Mouse (Mus musculus) myocyte (in vitro differentiated cells): ENCODE measurements at regions not wholly inside any gene's neighbourhood (a gene's known extent, or its start where the extent isn't known, plus 50 kb on each side); places are given as distances from the start of the nearest gene placed in this dataset.

Source experiments
- H3K27me3 ChIP-seq: one replicate; pipeline ENCODE4 v1.6.1; 2011; ENCODE audit not compliant: control insufficient read depth, insufficient read depth, insufficient read length
- H3K36me3 ChIP-seq: one replicate; pipeline ENCODE4 v1.6.1; 2011; ENCODE audit not compliant: control insufficient read depth, insufficient read depth
- H3K4me2 ChIP-seq: one replicate; pipeline ENCODE4 v1.6.1; 2011; ENCODE audit warnings: low read depth, control low read depth
- H3K4me3 ChIP-seq: one replicate; pipeline ENCODE4 v1.5.1; 2011; ENCODE audit warnings: mild to moderate bottlenecking, control low read depth, moderate library complexity
- H3K79me2 ChIP-seq: one replicate; pipeline ENCODE4 v1.6.1; 2011; ENCODE audit not compliant: control insufficient read depth, insufficient read depth
- H3ac ChIP-seq: one replicate; pipeline ENCODE4 v1.6.1; 2011; ENCODE audit not compliant: control insufficient read depth, insufficient read length
- CEBPB ChIP-seq: IDR thresholded peaks from 2 replicates; pipeline ENCODE4 v1.6.1; 2011; ENCODE audit warnings: mild to moderate bottlenecking, moderate library complexity; ENCODE audit not compliant: poor library complexity, insufficient read depth, severe bottlenecking
- E2F4 ChIP-seq: IDR thresholded peaks from one replicate; pipeline ENCODE4 v1.6.1; 2011; ENCODE audit warnings: mild to moderate bottlenecking, control low read depth, moderate library complexity; ENCODE audit not compliant: insufficient read depth
- MAX ChIP-seq: IDR thresholded peaks from one replicate; pipeline ENCODE4 v1.6.1; 2011; ENCODE audit warnings: low read depth, mild to moderate bottlenecking, control low read depth
- MYOD1 ChIP-seq, 3 experiments: IDR thresholded peaks; one replicate each; pipeline ENCODE4 v1.6.1; 2011; ENCODE audit warnings: control low read depth in 2 of 3, low read depth in 2 of 3, mild to moderate bottlenecking in 2 of 3, moderate library complexity in 1 of 3; ENCODE audit not compliant: insufficient read length in 2 of 3, control insufficient read depth in 1 of 3
- MYOG ChIP-seq, 3 experiments: IDR thresholded peaks; one replicate each; pipeline ENCODE4 v1.6.1; 2011; ENCODE audit warnings: control low read depth in 2 of 3, low read depth in 2 of 3, mild to moderate bottlenecking in 2 of 3; ENCODE audit not compliant: insufficient read length in 2 of 3, control insufficient read depth in 1 of 3, insufficient read depth in 1 of 3
- POLR2A ChIP-seq: IDR thresholded peaks from one replicate; pipeline ENCODE4 v1.6.1; 2011; ENCODE audit warnings: low read depth, mild to moderate bottlenecking, control low read depth, moderate library complexity; ENCODE audit not compliant: insufficient read length
- POLR2AphosphoS2 ChIP-seq: IDR thresholded peaks from one replicate; pipeline ENCODE4 v1.6.1; 2011; ENCODE audit warnings: low read depth, control low read depth; ENCODE audit not compliant: insufficient read length
- REST ChIP-seq: IDR thresholded peaks from one replicate; pipeline ENCODE4 v1.6.1; 2011; ENCODE audit warnings: mild to moderate bottlenecking, control low read depth, moderate library complexity; ENCODE audit not compliant: insufficient read depth, insufficient read length
- SRF ChIP-seq: IDR thresholded peaks from one replicate; pipeline ENCODE4 v1.6.1; 2011; ENCODE audit warnings: low read depth; ENCODE audit not compliant: control insufficient read depth, insufficient read length
- TCF12 ChIP-seq: IDR thresholded peaks from one replicate; pipeline ENCODE4 v1.6.1; 2011; ENCODE audit warnings: mild to moderate bottlenecking, control low read depth; ENCODE audit not compliant: poor library complexity, insufficient read depth, severe bottlenecking
- TCF3 ChIP-seq: IDR thresholded peaks from one replicate; pipeline ENCODE4 v1.6.1; 2011; ENCODE audit warnings: low read depth, control low read depth; ENCODE audit not compliant: insufficient read length
- USF1 ChIP-seq: IDR thresholded peaks from one replicate; pipeline ENCODE4 v1.6.1; 2011; ENCODE audit warnings: low read depth, mild to moderate bottlenecking, control low read depth, moderate library complexity

DNA sequence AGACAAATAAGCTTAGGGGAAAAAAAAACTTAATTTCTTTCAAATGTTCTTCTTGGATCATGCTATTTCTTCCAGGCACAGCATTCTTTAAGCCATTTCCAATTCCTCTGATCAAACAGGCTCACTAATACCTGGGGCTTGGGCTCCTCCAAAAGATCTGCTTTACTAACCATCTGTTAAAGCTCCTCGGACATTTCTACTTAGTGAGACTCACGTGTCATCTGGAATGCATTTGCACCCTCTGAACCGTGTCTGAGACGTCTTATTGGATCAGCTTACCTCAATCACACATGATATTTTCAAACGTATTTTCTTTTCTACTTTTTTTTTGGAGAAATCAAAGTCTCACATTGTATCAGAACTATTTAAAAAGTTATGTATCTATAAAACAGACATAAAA, 132.4 kb downstream of the Npr3 start:
- Histone ChIP-seq H3K27me3 (no peaks in the 10 kb centered on the region), H3ac (no peak overlapping the region), H3K79me2 (no peaks in the 10 kb centered on the region), H3K4me2 (no peak overlapping the region), H3K36me3 (no peaks in the 10 kb centered on the region), H3K4me3 (no peak overlapping the region)
- no peak for TF ChIP-seq E2F4
- TF ChIP-seq USF1 = no peak
- no peak for TF ChIP-seq MYOG (IDR thresholded peaks at IDR 0.05; ENCODE audit: control insufficient read depth in 1 of 3, insufficient read depth in 1 of 3, insufficient read length in 2 of 3, low read depth in 2 of 3)
- no peak for TF ChIP-seq POLR2A
- TF ChIP-seq TCF12 = no peak
- no peak for TF ChIP-seq SRF
- TF ChIP-seq REST = no peak
- no peak for TF ChIP-seq MAX
- TF ChIP-seq CEBPB = no peak
- TF ChIP-seq TCF3 = no peak
- TF ChIP-seq POLR2AphosphoS2 = no peak
- no peak for TF ChIP-seq MYOD1 (IDR thresholded peaks at IDR 0.05; ENCODE audit: control insufficient read depth in 1 of 3, insufficient read length in 2 of 3, low read depth in 2 of 3)

DNA sequence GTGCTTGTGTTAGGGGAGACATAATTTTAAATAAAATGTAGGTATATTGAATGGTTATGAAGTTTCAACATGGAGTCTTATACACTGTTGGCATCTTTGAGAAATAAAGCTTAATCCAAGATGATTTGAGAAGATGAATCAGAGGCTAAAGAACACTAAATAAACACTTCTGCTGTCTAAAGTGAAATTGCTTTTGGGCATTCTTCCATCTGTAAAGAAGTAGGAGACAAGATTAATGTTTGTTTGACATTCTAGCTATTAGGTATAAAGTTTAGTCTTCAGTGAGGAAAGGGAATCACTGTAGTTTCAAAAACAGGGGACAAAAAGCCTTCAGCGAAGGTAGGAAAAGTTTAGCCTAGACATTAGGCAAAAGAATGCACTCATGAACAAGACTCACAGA, 136.5 kb downstream of the Npr3 start:
- no peak for TF ChIP-seq REST
- no peak for TF ChIP-seq POLR2A
- no peak for TF ChIP-seq SRF
- no peak for TF ChIP-seq E2F4
- TF ChIP-seq USF1 = no peak
- no peak for TF ChIP-seq TCF12
- no peak for TF ChIP-seq TCF3
- no peak for TF ChIP-seq MYOD1 (IDR thresholded peaks at IDR 0.05; ENCODE audit: control insufficient read depth in 1 of 3, insufficient read length in 2 of 3, low read depth in 2 of 3)
- no peak for TF ChIP-seq POLR2AphosphoS2
- TF ChIP-seq CEBPB = no peak
- no peak for TF ChIP-seq MAX
- TF ChIP-seq MYOG (IDR thresholded peaks at IDR 0.05; ENCODE audit: control insufficient read depth in 1 of 3, insufficient read depth in 1 of 3, insufficient read length in 2 of 3, low read depth in 2 of 3) = no peak
- Histone ChIP-seq H3K36me3 (no peaks in the 10 kb centered on the region), H3K27me3 (no peaks in the 10 kb centered on the region), H3K79me2 (no peaks in the 10 kb centered on the region), H3ac (no peak overlapping the region), H3K4me3 (no peak overlapping the region), H3K4me2 (no peak overlapping the region)

DNA sequence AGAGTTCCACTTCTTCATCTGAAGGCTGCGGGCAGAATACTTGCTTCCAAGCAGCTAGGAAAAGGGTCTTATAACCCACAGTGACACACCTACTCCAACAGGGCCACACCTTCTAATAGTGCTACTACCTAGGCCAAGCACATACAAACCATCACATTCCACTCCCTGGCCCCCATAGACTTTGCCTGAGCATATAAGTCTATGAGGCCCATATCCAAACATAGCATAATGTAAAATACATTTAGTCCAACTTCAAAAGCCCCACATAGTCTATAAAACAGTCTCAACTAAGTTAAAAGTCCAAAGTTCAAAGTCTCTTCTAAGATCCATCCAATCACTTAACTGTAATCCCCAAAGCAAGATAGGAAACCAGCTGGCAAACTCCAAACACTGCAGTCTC, 149.1 kb downstream of the Npr3 start:
- no peak overlapping the region for H3ac ChIP-seq
- H3K4me2 ChIP-seq = no peak overlapping the region
- TF ChIP-seq USF1 (no peak), MAX (no peak), E2F4 (no peak), MYOG (IDR thresholded peaks at IDR 0.05; ENCODE audit: control insufficient read depth in 1 of 3, insufficient read depth in 1 of 3, insufficient read length in 2 of 3, low read depth in 2 of 3) (no peak), CEBPB (no peak), REST (no peak), TCF3 (no peak)
- no peaks in the 10 kb centered on the region for H3K27me3 ChIP-seq
- H3K4me3 ChIP-seq = no peak overlapping the region
- no peaks in the 10 kb centered on the region for H3K79me2 ChIP-seq
- no peaks in the 10 kb centered on the region for H3K36me3 ChIP-seq

DNA sequence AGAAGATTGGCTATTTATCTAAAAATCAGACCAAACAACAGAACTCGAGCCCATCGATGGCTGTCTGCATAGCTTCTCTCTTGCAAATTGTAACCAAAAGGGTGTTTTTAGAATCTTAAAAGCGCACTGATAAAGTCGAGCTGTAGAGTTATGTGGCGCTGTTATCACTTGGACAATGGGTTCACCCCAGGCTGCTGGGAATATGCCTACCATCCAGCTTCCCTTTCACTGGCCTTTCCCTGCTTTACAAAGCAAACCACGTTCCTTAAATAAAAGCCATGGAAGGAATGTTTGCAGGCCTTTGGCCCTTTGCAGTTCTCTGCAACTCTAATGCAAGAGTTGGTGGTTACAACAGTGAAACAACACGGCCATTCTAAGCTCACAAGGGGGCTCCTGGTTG, 150.3 kb downstream of the Npr3 start:
- no peak overlapping the region for H3ac ChIP-seq
- no peaks in the 10 kb centered on the region for H3K27me3 ChIP-seq
- H3K4me2 ChIP-seq = no peak overlapping the region
- H3K4me3 ChIP-seq = no peak overlapping the region
- no peaks in the 10 kb centered on the region for H3K36me3 ChIP-seq
- no peaks in the 10 kb centered on the region for H3K79me2 ChIP-seq
- TF ChIP-seq REST = no peak
- TF ChIP-seq POLR2A = no peak
- no peak for TF ChIP-seq E2F4
- no peak for TF ChIP-seq TCF12
- no peak for TF ChIP-seq MAX
- TF ChIP-seq CEBPB = no peak
- no peak for TF ChIP-seq USF1
- TF ChIP-seq MYOD1 (IDR thresholded peaks at IDR 0.05; ENCODE audit: control insufficient read depth in 1 of 3, insufficient read length in 2 of 3, low read depth in 2 of 3) = no peak
- TF ChIP-seq TCF3 = no peak
- no peak for TF ChIP-seq MYOG (IDR thresholded peaks at IDR 0.05; ENCODE audit: control insufficient read depth in 1 of 3, insufficient read depth in 1 of 3, insufficient read length in 2 of 3, low read depth in 2 of 3)

DNA sequence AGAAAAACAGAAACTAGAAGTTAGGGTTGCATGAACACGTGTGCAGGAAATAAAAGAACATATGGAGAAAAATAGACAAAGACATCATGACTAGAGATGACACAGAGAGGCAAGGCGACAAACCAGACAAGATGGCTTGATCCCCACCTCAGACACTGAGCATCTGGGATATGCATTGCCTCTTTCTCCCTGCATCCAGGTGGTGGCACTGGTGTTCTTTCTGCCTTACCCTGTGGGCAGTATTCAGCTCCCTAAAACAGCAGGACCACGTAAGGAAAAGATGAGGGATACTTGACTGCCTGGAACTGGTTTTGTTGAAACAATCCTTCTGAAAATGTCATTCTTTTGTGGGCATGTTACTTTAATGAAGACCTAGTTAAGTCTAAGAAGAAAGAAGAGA, 153.9 kb downstream of the Npr3 start:
- H3K4me3 ChIP-seq = no peak overlapping the region
- no peak overlapping the region for H3ac ChIP-seq

More for the DNA sequence above, 153.9 kb downstream of the Npr3 start:
- Histone ChIP-seq H3K36me3 (no peaks in the 10 kb centered on the region), H3K79me2 (no peaks in the 10 kb centered on the region), H3K4me2 (no peak overlapping the region), H3K27me3 (no peaks in the 10 kb centered on the region)
- no peak for TF ChIP-seq CEBPB
- TF ChIP-seq TCF3 = no peak
- no peak for TF ChIP-seq POLR2AphosphoS2
- TF ChIP-seq USF1 = no peak
- TF ChIP-seq MYOG (IDR thresholded peaks at IDR 0.05; ENCODE audit: control insufficient read depth in 1 of 3, insufficient read depth in 1 of 3, insufficient read length in 2 of 3, low read depth in 2 of 3) = no peak
- no peak for TF ChIP-seq E2F4
- TF ChIP-seq POLR2A = no peak
- no peak for TF ChIP-seq REST
- no peak for TF ChIP-seq TCF12
- no peak for TF ChIP-seq MYOD1 (IDR thresholded peaks at IDR 0.05; ENCODE audit: control insufficient read depth in 1 of 3, insufficient read length in 2 of 3, low read depth in 2 of 3)
- no peak for TF ChIP-seq SRF
- no peak for TF ChIP-seq MAX
